Mouse (Mus musculus) kidney, postnatal 14 days (tissue): ENCODE measurements around the gene Clec2d.
"Not testable (repeated sequence)": the region's sequence is repeated elsewhere in the genome, so short reads cannot be mapped to it uniquely, and the experiment has no call there.

Experiments used
- DNase-seq: peaks from one replicate; pipeline ENCODE4 v3.0.0; 2022; ENCODE audit warnings: mixed read lengths

The Clec2d gene

DNA sequence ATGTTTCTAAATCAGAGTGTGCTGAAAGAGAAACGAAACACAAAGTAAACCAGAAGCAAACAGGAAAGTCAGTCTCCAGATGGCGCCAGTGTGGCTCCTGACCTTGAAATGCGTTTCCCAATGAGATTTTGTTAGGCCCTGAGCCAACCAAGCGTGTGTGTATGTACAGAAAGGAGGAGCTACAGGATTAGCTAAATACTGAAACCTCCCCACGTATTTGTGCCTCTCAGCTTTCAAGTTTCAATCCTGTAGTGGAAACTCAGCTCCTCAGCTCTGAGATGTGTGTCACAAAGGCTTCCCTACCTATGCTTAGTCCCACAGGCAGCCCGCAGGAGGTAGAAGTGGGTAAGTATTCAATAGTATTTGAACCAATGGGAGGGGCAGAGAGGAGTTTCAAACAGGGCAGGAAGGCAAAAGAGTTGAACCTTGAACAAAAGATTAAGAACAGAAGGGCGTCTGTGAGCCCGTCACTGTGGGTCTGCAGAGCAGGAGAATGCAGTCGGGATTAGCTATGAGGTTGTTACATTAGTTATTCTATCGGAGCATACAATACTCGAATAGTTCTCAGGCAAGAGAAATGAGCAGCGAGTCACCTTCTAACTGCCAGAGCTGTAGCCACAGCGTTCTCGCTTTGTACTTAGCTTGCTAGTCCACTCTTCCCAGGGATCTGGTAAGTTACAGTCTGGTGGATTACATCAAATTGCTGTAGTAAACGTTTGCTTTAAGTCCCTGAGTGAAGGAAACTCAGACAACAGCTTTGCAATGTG, at the start of gene Clec2d:
Clec2d (plus strand) TSS at position 213 of the 767 bp plus-strand sequence.
- peak; percentile 93 for DNase-seq

GRCm38 (mm10) chr6:129132604-129133341, 47.6 kb upstream of the Clec2d start:
- DNase-seq = no peak

GRCm38 (mm10) chr6:129146812-129147211, 33.6 kb upstream of the Clec2d start:
- DNase-seq = no peak

DNA sequence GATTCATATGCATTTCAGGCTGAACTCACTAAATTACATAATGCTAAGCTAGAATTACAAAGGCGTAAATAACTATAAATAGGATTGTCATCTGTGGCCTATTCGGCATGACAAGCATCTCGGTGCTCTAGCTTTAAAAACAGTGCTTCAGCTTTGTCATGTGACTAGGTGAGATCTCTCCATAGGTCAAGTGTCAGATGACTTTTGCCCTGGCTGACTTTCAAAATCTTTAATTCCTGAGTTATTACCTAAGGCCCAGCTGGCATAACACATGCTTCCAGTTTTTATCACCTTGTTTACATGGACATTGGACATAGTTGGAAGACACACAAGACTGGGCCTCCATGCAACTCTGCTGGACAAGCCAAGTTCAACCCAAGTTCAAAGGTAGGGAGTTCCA, 20.3 kb upstream of the Clec2d start:
- DNase-seq = no peak

- no peak for DNase-seq
Observed at GRCm38 (mm10) chr6:129161136-129161535, 19.3 kb upstream of the Clec2d start.

DNA sequence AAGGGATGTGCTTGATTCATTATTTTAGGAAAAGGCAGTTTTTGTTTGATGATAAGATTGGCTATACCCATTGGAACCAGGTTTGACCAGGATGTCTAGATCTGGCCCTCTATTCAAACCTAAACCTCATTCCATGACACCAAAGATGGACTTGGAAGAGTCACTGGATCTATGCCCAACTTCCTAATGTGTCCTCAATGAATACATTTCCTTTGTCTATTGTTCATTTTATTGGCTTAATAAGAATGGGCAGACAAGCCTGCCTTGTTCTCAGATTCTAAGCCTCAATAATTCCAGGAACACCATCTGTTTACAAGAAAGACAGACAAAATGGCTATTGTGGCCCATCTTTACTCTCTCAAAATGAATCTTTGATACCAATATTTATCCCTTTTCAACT, 18.5 kb upstream of the Clec2d start:
- DNase-seq = no peak

GRCm38 (mm10) chr6:129162587-129163159, 17.7 kb upstream of the Clec2d start:
- DNase-seq = no peak

- DNase-seq = no peak
Observed at GRCm38 (mm10) chr6:129163606-129164005, 16.8 kb upstream of the Clec2d start.

GRCm38 (mm10) chr6:129170925-129171324, 9.5 kb upstream of the Clec2d start:
- DNase-seq = no peak

- DNase-seq = no peak
Observed at GRCm38 (mm10) chr6:129171675-129172074, 8.7 kb upstream of the Clec2d start.

GRCm38 (mm10) chr6:129174836-129175235, 5.6 kb upstream of the Clec2d start:
- no peak for DNase-seq

- DNase-seq = no peak
Observed at GRCm38 (mm10) chr6:129175612-129176011, 4.8 kb upstream of the Clec2d start.

- DNase-seq = no peak
Observed at GRCm38 (mm10) chr6:129176621-129177020, 3.8 kb upstream of the Clec2d start.

DNA sequence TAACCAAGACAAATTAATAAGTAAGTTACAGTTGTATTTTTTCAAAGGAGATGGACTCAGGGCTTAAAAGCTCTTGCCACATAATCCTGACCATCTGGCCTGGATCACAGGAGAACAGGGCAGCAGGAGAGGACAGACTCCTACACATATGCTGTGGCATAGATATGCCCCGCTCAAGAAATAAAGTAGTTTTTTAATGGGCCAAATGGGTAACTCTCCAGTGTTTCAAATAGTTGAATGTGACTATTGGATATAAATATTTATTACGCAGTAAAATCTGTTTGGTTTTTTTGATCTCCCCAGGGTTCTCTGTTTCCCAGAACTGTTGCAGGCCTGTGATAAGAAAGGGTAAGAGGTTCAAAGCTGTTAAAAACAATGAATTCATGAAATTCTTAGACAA, 1.1 kb upstream of the Clec2d start:
- no peak for DNase-seq

GRCm38 (mm10) chr6:129179831-129180230, 584 bp upstream of the Clec2d start:
- not testable (repeated sequence) for DNase-seq

- DNase-seq = no peak
Observed at GRCm38 (mm10) chr6:129181249-129181648, 834 bp downstream of the Clec2d start.

DNA sequence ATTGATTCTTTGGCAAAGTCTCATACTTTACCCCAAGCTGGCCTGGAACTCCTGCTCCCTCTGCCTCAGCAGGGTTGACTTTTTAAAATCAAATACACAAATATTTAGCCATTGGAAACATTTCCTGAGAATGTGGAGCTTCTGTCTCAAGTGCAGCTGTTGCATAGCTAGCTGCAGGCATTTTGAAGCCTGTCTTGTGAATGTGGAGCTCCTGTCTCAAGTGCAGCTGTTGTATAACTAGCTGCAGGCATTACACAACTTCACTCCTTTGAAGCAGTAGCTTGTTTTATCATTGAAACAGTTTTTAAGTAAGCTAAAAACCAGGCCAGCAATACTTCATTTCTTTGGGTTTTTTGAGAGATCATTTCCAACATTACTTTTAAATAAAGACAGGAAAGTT, 1.3 kb downstream of the Clec2d start:
- DNase-seq = peak; percentile 65

DNA sequence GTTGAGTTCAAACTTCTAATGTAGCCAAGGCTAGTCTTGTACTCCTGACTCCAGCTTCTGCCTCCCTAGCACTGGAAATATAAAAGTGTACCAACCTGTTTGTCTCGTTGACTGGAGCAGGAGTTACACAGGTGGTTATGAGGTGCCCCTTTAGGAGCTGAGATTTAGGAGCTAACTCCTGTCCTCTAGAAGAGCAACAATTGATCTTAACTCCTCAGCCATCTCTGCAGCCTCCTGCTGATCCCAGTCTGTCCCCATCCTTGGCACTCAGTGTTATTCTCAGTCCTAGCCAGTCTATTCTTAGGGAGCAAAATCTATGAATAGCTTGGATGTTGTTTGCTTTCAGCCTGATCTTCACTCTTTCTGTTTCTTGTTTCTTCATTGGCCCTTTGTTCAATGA, 2.1 kb downstream of the Clec2d start:
- no peak for DNase-seq

DNA sequence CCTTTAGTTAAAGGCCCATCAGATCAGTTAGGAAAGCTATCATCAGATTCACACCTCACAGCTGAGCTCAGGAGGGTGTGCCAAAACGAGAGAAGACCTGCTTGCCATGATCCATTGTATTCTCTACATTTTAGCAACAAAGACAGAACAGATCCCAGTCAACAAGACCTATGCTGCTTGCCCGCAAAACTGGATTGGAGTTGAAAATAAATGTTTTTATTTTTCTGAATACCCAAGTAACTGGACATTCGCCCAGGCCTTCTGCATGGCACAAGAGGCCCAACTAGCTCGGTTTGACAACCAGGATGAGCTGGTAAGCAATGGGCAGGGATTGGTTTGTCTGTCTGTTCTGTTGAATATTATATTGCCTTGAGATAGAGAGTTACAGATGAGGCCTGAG, 3.6 kb downstream of the Clec2d start:
- DNase-seq = not testable (repeated sequence)

- no peak for DNase-seq
Observed at GRCm38 (mm10) chr6:129184788-129185187, 4.4 kb downstream of the Clec2d start.

DNA sequence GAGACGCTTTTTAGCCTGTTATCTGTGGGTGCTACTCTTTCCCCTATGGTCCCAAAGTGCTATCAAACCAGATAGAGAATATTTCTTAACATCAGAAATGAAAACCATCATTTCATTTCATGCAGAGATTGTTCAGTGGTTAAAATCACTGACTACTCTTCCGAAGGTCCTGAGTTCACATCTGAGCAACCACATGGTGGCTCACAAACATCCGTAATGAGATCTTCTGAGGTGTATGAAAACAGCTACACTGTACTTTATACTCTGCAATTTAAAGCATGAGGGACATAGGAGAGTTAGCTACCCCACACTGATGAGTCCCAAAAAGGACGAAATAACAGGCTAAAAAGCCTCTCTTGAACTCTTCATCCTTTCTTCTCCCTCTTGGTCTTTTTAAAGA, 5.6 kb downstream of the Clec2d start:
- no peak for DNase-seq

DNA sequence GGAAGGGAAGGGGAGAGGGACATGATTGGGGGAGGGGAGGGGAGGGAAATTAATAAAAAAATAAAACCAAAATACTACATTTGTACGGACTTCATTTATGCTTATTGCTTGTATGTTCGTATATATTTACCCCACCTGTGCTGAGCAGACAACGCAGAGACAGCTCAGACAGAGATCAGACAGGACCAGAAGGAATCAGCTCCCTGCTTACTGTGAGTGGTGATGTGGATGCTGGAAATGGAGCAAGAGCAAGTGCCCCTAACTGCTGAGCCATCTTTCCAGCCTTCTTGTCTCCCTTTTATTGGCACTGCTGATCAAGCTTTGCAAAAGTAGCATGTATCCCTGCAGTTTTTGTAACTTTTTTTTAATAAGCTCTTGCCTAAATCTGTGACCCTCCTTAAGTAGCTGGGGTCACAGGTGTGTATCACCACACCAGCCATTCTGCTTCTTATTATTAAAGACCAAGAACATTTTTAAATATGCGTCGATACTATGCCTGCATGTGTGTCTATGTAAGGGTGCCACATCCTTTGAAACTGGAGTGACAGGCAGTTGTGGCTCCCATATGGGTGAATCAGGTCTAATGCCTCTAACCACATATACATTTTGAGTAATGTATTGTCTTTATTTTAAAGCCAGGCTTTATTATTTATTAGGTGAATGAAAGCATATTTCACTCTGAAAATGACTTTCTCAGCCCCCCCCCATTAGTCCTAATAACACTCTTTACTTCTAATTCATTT, 6.2 kb downstream of the Clec2d start:
- no peak for DNase-seq

DNA sequence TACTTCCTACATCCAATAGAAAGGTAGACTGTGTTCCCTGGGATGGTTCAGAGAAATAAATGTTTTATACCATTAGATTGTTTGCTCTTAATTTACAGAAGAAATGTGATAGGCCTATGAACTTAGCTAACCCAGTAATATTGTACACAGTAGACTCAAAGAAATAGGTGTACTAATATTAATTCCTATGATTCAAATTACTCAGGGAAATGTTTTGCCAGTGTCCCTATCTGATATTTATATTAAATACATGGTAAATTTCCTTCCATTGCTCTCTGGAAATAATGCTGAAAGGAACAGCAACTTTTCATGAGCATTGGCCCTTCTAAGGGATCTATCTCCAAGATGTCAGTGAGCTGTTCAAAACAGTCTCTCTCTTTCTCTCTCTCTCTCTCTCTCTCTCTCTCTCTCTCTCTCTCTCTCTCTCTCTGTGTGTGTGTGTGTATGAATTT, 6.8 kb downstream of the Clec2d start:
- no peak for DNase-seq
